Mouse (Mus musculus) small intestine, adult 2 months (tissue): ENCODE data around the gene Omg.

Experiments used
- CTCF ChIP-seq: fragments of 200-500 bp; IDR thresholded peaks from 2 replicates; pipeline ENCODE4 v1.5.1; 2012; ENCODE audit warnings: low read depth, mild to moderate bottlenecking, control low read depth, inconsistent platforms, low read length, moderate library complexity, mixed read lengths; ENCODE audit not compliant: insufficient replicate concordance, insufficient read length; ENCODE audit errors: extremely low read depth
- POLR2A ChIP-seq: fragments of 200-500 bp; IDR thresholded peaks from 2 replicates; pipeline ENCODE4 v1.6.1; 2012; ENCODE audit warnings: low read depth, mild to moderate bottlenecking, control low read depth, inconsistent platforms, low read length, moderate library complexity

- TF ChIP-seq CTCF, result no peak
- TF ChIP-seq POLR2A, result no peak
Observed at GRCm38 (mm10) chr11:79533311-79533710, 29.4 kb upstream of the Omg start.
